Mouse (Mus musculus): ENCODE data around the gene Cpsf4l. TPM values are rescaled to one million over a fixed set of nuclear protein-coding genes. Genes with fewer than 3 reads are reported as not detected.
A peak's percentile ranks its signal among the peaks of the same experiment; 100 is the strongest.

Cpsf4l gene
- total RNA-seq, 2 experiments from 2014 or later = not detected

DNA sequence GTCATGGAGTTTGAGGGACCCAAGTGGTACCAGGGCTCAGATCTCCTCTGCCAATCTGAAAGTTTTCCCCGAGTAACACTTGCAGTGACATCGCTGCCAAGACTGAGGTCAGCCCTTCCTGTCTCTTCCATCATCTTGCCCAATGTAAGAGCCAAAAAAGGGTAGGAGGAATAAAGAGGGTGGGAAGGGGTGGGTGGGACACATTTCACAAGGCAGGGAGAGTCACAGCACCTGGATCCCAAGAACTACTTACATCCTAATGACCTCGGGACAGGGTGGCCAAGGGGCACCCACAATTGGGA is 27.7 kb upstream of the Cpsf4l start:
- no peak for ATAC-seq (replicated peaks; ENCODE audit: low FRiP score, low TSS enrichment, poor library complexity, severe bottlenecking)

- no peak for ATAC-seq (replicated peaks; ENCODE audit: low FRiP score, low TSS enrichment, poor library complexity, severe bottlenecking)
Observed at GRCm38 (mm10) chr11:113736848-113737552, 27.2 kb upstream of the Cpsf4l start.

DNA sequence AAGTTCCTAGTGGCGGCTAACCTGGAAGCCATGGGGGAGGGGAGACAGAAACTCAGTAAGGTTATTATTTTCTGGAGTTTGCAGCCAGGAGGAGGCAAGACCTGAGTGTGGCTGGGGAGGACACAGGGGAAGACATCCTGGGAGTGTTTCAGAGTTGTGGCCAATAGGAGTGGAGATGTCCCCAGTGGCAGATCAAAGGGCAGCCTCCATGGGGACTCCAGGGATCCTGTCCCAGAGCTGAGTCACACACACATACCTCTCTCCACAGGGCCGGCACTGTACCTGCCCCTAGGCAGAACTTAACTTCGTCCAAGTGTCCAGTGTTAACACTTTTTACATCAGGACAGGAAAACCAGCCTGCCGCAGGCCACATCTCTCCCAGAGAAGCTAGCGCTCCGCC is 25.3 kb upstream of the Cpsf4l start:
- ATAC-seq (replicated peaks; ENCODE audit: low FRiP score, low TSS enrichment, poor library complexity, severe bottlenecking) = no peak

DNA sequence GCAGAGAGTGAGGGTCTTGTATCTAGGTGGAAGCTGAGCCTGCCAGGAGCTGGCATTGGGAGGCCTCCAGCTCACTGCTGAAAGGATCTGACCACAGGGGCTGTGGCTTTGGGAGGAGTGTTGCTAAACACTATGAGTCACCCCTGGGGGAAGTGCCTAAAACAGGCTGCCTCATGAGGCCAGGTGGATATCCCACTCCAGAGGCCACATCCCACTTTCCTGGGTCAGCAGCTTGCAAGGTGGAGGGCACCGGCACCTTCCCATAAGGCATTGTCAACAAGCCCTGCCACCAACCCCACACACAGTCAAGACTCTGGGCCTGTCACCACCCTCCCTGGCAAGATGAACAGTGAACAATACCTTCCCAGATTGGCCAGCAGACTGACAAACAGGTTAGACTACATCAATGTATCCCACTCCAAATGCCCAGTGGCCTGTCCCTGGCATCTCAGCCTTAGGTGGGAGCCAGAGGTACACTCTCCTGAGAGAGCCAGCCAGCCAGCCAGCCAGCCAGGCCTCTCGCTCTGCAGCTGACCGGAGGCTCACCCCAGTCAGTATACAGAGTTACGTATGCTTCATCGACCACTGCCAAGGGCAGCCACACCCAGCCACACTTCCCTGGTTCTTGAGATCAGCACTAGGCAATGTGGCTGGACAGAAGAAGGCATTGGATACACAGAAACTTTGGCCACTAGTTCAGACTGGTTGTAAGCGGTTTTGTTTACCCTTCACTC is 24.0 kb upstream of the Cpsf4l start:
- 0 out of 2 replicates have a peak, but pooled peaks have one; percentile 19 for ATAC-seq (replicated peaks; ENCODE audit: low FRiP score, low TSS enrichment, poor library complexity, severe bottlenecking)

DNA sequence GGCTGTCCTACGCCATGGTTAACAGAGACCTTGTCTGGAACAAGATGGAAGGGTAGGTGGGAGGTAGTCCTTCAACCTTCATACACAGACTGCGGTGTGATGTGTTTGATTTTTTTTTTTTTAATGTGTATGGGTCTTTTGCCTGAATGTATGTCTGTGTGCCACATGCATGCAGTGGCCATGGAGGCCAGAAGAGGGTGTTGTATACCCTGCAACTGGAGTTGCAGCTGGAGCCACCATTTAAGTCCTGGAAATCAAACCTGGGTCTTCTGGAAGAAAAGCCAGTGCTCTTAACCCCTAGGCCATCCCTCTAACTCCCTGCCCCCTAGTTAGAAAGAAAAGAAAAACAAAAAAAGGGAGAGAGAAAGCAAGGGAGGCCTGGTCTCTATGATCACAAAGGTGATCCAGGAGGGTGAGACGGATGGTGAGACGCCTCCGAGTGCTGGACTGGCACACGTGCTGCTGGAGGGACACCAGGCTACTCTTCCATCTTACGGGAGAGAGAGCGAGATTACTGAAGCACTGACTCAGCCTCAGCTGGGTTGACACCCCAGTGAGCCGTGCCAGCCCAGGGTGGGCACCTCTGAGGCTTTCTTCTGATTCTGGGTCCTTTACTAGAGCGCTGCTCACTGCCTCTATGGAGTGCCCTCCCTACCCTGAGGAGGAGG is 22.3 kb upstream of the Cpsf4l start:
- no peak for ATAC-seq (replicated peaks; ENCODE audit: low FRiP score, low TSS enrichment, poor library complexity, severe bottlenecking)

- no peak for ATAC-seq (replicated peaks; ENCODE audit: low FRiP score, low TSS enrichment, poor library complexity, severe bottlenecking)
Observed at GRCm38 (mm10) chr11:113730879-113731278, 21.1 kb upstream of the Cpsf4l start.

GRCm38 (mm10) chr11:113729917-113730316 is 20.1 kb upstream of the Cpsf4l start:
- no peak for ATAC-seq (replicated peaks; ENCODE audit: low FRiP score, low TSS enrichment, poor library complexity, severe bottlenecking)

- no peak for ATAC-seq (replicated peaks; ENCODE audit: low FRiP score, low TSS enrichment, poor library complexity, severe bottlenecking)
Observed at GRCm38 (mm10) chr11:113729239-113729638, 19.4 kb upstream of the Cpsf4l start.

DNA sequence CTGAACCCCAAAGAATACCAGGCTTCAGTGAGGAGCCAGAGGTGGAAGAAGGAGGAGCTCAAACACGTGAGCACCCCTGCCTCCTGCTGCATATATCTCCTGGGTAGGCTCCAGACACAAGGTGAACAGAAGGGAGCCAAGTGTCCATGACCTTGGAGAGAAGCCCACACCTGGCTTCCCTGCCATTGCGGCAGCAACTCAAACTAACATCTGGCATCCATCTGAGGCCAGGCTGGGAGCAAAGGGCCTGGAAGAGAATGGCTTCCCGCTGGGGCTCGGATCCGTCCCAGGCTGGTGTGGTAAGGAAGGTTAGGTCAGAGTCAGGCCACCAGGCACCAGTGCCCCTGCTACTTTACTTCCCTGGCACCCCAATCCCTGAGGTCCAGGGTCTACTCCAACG is 18.2 kb upstream of the Cpsf4l start:
- ATAC-seq (replicated peaks; ENCODE audit: low FRiP score, low TSS enrichment, poor library complexity, severe bottlenecking) = no peak

DNA sequence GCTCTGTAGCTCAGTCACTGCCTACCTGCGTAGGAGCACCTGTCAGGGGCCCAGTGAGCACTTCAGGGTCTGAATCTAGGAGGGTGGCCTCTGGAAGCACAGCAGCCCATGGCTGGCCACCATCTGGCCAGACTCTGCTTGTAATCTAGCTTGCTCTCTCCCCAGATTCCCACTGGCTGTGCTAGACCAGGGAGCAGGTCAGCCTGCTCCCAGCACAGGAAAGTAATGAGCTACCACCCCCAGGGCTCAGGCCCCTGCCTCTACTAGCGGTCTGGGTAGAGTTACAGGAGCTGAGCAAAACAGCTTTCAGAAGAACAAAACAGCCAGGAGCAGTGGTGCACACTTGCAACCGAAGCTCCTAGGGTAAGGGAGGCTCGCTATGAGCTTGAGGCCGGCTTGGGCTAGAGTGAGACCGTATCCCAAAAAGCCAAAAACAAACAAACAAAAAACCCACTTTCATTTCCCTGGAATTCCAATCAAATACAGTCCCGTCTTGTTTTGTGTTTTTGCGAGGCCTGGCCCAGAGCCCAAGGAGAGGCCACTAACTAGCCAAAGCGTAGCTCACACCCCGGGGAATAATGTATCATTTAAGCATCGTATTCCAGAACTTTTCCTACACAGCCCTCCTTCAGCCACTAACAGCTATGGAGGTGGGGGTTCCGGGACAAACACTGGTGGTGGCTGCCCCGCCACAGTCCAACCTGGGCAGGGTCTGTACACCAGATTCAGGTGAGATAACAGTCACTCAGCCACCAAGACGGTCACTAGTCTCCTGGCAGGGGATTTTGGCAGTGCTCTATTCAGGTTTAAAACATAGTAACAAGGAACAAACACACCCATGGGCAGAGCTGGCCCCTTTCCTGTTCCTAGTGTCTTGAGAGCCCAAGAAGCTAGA is 17.4 kb upstream of the Cpsf4l start:
- ATAC-seq (replicated peaks; ENCODE audit: low FRiP score, low TSS enrichment, poor library complexity, severe bottlenecking) = no peak

DNA sequence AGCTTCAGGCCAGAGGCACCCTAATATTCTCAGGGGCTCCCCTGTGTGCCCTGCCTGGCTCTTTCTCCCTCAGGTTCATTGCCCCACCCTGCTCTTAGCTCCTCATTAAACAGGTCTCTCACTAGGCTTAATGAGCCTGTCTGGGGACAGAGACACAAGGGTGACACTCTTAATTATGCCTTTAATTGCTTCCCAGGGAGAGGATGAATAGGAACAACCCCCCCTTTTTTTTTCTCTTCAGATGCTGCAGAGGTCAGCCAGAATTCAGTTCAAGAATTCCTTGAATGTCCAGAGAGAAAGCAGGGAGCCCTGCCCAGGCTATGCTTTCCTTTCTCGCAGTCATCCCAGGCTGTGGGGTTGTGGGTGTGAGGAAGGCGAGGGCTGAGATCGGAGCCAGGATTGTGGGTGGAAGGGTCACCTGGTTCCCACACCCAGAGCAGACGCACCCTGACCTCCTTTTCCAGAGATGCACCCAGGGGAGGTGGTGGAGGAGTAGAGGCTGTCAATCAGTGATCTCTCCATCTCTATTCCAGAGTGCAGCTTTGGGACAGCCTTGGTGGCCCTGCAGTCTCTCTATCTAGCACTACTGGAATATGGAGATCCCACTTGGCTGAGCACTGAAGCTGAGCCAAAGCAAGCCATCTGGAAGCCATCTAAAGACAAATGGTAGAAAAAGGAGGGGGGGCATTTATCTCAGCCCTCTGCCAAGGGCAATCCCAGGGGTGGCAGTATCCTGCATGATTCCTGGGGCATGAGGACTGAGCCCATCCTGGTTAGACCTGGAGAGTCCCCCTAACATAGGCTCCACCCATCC is 15.6 kb upstream of the Cpsf4l start:
- no peak for ATAC-seq (replicated peaks; ENCODE audit: low FRiP score, low TSS enrichment, poor library complexity, severe bottlenecking)

DNA sequence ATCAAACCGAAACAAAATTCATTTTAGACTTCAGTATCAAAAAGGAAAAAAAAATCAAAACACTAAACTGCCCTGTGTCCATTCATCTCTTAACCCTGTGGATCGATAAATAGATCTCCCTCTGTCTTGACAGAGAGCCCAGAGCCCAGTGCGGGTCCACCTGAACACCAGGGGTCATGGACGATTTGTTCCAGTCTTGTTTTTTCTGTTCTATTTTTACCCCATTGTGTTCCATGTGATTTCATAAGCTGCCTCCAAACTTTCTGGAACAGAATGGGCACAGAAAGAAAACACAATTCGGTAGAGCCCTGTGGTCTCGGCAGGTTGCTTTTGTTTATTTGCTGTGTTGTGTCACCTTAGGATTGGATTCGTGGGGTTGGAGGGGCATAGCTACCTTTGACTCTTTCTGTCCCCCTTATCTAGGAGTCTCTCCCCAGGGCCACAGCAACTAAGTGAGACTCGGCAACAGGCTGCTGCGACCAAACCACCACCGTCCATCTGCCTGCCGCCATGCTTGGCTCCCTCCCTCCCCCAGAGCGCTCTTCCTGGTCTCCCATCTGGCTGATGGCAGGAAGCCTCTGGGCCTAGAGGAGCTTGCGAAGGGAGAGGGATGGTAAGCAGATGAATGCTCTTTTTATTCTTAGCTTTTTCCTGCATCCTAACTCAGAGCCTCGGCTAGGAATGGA is 12.7 kb upstream of the Cpsf4l start:
- no peak for ATAC-seq (replicated peaks; ENCODE audit: low FRiP score, low TSS enrichment, poor library complexity, severe bottlenecking)

DNA sequence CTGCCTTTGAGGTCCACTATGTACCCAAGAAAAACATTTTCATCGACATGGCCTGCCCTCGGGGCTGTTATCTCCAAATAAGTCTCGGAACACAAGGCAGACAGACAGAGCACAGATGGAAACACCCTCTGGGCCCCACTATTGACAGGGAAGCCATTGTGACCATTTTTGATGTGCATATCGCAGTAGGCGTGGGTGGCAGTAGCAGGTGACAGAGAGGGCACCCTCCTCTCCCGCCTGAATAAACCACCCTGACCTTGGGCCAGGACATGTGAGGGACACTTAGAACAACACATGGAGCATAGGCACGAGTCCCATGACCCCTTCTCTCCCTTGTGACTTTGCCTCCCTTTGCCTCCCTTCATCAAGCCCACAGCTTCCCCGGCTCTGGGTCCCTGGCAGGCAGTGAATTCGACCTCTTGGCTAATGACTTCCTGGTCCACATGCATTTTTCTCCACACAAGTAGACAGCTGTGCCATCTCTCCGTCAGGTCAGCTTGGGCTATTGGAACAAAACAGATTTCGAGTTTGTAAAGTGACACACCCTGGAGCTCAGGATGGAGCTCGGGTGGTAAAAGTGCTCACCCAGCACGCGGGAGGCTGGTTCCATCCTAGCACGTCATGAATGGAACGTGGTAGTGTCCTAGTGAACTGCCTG is 8.1 kb upstream of the Cpsf4l start:
- ATAC-seq (replicated peaks; ENCODE audit: low FRiP score, low TSS enrichment, poor library complexity, severe bottlenecking) = no peak

DNA sequence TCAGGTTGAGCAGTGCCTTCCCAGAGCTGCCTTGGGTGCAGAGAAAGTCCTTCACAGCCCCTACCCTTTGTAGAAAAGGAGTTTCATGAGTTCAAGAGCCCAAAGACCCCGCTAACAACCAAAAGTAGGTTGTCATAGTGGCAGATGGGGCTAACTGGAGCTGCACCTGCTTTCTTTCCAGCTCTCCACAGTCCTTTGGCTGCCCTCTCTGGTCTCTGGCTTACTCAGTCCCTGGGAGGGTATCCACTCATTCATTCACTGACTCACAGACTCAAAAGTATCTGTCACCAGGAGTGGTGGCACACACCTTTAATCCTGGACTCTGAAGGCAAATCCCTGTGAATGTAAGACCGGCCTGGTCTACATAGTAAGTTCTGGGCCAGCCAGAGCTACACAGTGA is 6.3 kb upstream of the Cpsf4l start:
- no peak for ATAC-seq (replicated peaks; ENCODE audit: low FRiP score, low TSS enrichment, poor library complexity, severe bottlenecking)

DNA sequence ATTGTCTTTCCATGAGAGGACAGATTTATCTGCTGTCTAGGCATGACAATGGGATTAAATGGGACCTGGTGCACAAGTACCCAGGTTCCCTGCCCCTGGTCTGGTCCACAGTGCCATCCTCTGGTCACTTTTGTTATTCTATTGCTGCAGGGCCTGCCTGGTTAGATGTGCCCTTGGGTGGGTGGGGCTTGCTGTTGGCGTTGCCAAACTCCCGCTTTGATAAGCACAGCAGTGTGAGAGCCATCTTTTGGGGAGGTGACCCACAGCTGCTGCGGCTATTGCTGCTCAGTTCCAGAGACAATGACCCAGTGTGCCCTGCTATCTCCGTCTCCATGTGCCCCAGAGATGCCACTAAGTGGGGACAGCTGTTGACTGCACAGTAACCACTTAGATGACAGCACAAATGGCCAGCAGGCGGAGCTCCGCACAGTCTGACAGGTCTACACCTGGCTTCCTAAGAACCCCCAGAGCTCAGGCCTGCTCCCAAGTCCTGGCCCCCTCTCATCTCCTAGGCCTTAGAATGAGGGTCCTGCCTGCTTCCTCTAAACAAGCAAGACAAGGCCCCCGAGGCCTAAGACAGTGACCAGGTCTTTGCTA is 5.4 kb upstream of the Cpsf4l start:
- ATAC-seq (replicated peaks; ENCODE audit: low FRiP score, low TSS enrichment, poor library complexity, severe bottlenecking) = peak; percentile 96

DNA sequence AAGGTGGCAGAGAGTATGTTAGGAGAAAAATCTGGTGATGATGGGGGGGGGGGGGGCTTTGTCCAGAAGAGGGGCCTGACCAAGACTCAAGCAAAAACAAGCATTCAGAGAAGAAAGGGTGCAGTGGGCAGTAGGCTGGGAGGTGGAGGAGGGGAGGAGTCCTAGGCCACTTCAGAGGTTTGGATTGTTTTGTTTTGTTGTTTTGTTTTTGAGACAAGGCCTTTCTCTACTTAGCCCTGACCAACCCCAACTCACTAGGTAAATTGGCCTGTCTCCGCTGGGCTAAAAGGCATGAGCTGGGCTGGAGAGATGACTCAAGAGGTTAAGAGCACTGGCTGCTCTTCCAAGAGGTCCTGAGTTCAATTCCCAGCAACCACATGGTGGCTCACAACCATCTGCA is 1.2 kb upstream of the Cpsf4l start:
- ATAC-seq (replicated peaks; ENCODE audit: low FRiP score, low TSS enrichment, poor library complexity, severe bottlenecking) = no peak

DNA sequence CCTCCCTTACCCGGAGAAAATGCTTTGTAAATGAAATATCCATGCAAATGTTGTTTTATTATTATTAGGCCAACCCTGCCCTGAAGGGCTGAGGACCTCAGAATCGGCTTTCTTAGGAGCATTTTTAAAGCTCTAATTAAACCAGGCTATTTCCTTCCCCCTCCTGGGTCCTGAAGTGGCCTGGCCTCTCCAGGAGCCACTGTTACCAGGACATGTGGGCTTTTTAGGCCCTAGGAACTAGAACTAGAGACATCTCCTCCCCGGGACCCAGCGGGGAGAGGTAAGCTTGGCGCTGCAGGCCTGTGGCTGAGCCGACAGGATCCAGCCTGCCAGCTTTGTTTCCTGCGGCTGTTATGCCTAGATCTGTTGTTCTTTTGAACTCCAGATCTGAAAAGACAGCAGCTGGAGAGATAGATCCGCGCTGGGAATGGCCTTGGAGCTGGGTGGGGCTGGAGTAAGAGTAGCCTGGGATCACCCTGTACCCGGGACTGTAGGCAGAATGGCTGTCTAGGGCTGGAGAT is 500 bp upstream of the Cpsf4l start:
- ATAC-seq (replicated peaks; ENCODE audit: low FRiP score, low TSS enrichment, poor library complexity, severe bottlenecking) = no peak

Measured in megakaryocyte-erythroid progenitor cell, adult 5-6 weeks (primary cell).